Mouse (Mus musculus) heart, postnatal 36 days (tissue): Measurements from ENCODE around the gene Spaca7. TPM values are rescaled to one million over a fixed set of nuclear protein-coding genes. Genes with fewer than 3 reads are reported as not detected.
"Not testable (repeated sequence)": the region's sequence is repeated elsewhere in the genome, so short reads cannot be mapped to it uniquely, and the experiment has no call there.

Experiments used
- DNase-seq, 2 experiments: peaks; one replicate each; pipeline ENCODE4 v3.0.0; 2021 to 2022
- intact Hi-C: fragments of 180-260 bp; cut with DNase I; formaldehyde crosslinking; loops from one replicate; pipeline ENCODE4 v1.15.1; 2025
- total RNA-seq, 2 experiments: library from RNA; stranded (reverse); gene quantifications; 2 replicates each; pipeline ENCODE4 v1.2.3; 2021

The Spaca7 gene
- total RNA-seq, 2 experiments from 2014 or later = not detected

- intact Hi-C loops = no loop called here
Observed at GRCm38 (mm10) chr8:12608810-12609209, 36.0 kb downstream of the Spaca7 start.

GRCm38 (mm10) chr8:12609752-12610449 lies 37.1 kb downstream of the Spaca7 start:
- no peak for DNase-seq
- intact Hi-C loops = no loop called here

More at GRCm38 (mm10) chr8:12608810-12609209, 36.0 kb downstream of the Spaca7 start:
- DNase-seq = no peak

- DNase-seq = no peak
- intact Hi-C loops = no loop called here
Observed at GRCm38 (mm10) chr8:12613201-12613600, 40.4 kb downstream of the Spaca7 start.

GRCm38 (mm10) chr8:12617369-12617768 lies 44.5 kb downstream of the Spaca7 start:
- DNase-seq, intact Hi-C loops: not testable (repeated sequence)

- DNase-seq = no peak
- intact Hi-C loops = no loop called here
Observed at GRCm38 (mm10) chr8:12621550-12622222, 48.9 kb downstream of the Spaca7 start.

GRCm38 (mm10) chr8:12625890-12626289 lies 53.1 kb downstream of the Spaca7 start:
- intact Hi-C loops = no loop called here
- no peak for DNase-seq

GRCm38 (mm10) chr8:12629079-12629478 lies 56.2 kb downstream of the Spaca7 start:
- DNase-seq = peak; percentile 26 to 53
- intact Hi-C loops = loop anchor here (2.0 kb wide), 1 partner anchor 672 kb away; no protein-coding TSS in a partner anchor

- intact Hi-C loops = no loop called here
- no peak for DNase-seq
Observed at GRCm38 (mm10) chr8:12635366-12635765, 62.5 kb downstream of the Spaca7 start.

- intact Hi-C loops = no loop called here
Observed at GRCm38 (mm10) chr8:12638446-12638845, 65.6 kb downstream of the Spaca7 start.

GRCm38 (mm10) chr8:12641527-12641926 lies 68.7 kb downstream of the Spaca7 start:
- no peak for DNase-seq
- intact Hi-C loops = no loop called here

More at GRCm38 (mm10) chr8:12638446-12638845, 65.6 kb downstream of the Spaca7 start:
- no peak for DNase-seq

GRCm38 (mm10) chr8:12644341-12644740 lies 71.5 kb downstream of the Spaca7 start:
- intact Hi-C loops = no loop called here
- no peak for DNase-seq

GRCm38 (mm10) chr8:12644894-12645293 lies 72.1 kb downstream of the Spaca7 start:
- no peak for DNase-seq
- intact Hi-C loops = no loop called here

- intact Hi-C loops = no loop called here
Observed at GRCm38 (mm10) chr8:12646536-12646935, 73.7 kb downstream of the Spaca7 start.

GRCm38 (mm10) chr8:12648951-12649350 lies 76.1 kb downstream of the Spaca7 start:
- DNase-seq = no peak
- intact Hi-C loops = no loop called here

More at GRCm38 (mm10) chr8:12646536-12646935, 73.7 kb downstream of the Spaca7 start:
- no peak for DNase-seq

Other genes with a start within 250 kb of the Spaca7 start
- gene Sox1, start 177.7 kb upstream of the Spaca7 start, total RNA-seq = not detected
- gene Tubgcp3, start 99.2 kb downstream of the Spaca7 start, total RNA-seq = 10 to 100 TPM; 12.4 to 14.0 TPM
- gene Atp11a, start 184.0 kb downstream of the Spaca7 start, total RNA-seq = 10 to 100 TPM; 77.9 to 88.4 TPM